Comparison of ENCODE assay signal across 36 mouse cellular contexts in the genomic region with DNA sequence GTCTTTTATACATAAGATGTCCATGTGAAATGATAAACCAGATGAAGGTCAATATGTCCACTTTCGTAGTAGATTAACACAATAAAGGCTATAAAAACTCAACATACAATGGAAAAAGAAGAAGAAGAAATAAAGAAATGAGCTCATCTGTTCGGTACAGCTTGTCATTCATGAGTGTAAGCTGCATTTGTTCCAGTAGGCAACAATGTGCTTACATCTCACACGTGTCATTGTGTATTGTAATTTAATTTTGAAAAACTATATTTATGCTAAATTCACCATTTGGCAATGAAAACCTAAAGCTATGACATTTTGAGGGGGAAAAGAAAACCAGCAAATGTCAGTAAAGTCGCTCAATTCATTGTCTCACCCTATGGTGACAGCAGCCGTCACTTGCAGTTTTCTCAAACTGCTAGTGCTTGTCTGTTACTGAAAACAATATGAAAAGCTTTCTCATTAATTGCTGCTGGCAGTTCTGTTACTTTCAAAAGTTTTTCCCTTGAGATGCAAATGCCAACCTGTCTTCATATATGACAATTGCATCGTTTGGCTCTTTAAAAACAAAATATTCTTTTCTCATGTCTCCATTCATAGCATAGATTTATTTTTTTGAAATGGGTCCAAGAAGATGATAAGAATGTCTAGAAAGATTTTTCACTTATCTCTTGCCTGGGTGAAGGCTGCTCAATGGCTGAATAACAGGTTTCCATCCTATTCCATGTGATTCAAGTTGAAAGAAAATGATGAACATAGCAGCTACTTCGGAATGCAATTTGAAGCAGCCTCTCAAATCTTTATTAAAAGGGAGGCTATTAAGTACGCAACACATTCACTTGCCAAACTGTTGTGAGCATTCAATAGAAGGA. TPM values are rescaled to one million over a fixed set of nuclear protein-coding genes. Genes with fewer than 3 reads are reported as not detected.
"Had no signal": no experiment of that assay in that cellular context is flagged by ENCODE, and none has a peak within 500 bp of the region (broad histone marks: within the 10 kb centered on the region; RNA-seq: fewer than 3 reads in every experiment).

No protein-coding gene starts in this region.

- DNase-seq: heart, postnatal 10 days; heart, postnatal 14 days; heart, postnatal 36 days; heart, postnatal 4 days; kidney, adult 11 months; kidney, adult 18-20 months; kidney, adult 2 months; kidney, adult 8-10 months; kidney, adult 9 months; kidney, postnatal 10 days; kidney, postnatal 14 days; kidney, postnatal 25 days; kidney, postnatal 36 days; kidney, postnatal 4 days; layer of hippocampus, adult 9-11 months; layer of hippocampus, postnatal 36 days had no signal

- H3K36me3 ChIP-seq: heart, embryonic 12.5 days; heart, embryonic 13.5 days; heart, embryonic 15.5 days; hindbrain, embryonic 10.5 days; hindbrain, embryonic 12.5 days; hindbrain, embryonic 13.5 days; hindbrain, embryonic 15.5 days; intestine, embryonic 15.5 days; kidney, embryonic 15.5 days had no signal

- H3K4me3 ChIP-seq: heart, embryonic 12.5 days; heart, embryonic 13.5 days; heart, embryonic 15.5 days; hindbrain, embryonic 10.5 days; hindbrain, embryonic 12.5 days; hindbrain, embryonic 13.5 days; hindbrain, embryonic 15.5 days; intestine, embryonic 15.5 days; kidney, embryonic 15.5 days; layer of hippocampus, adult 2 months; left cerebral cortex, adult 2 months had no signal

- H3K4me1 ChIP-seq: heart, embryonic 12.5 days; heart, embryonic 13.5 days; heart, embryonic 15.5 days; hindbrain, embryonic 10.5 days; hindbrain, embryonic 12.5 days; hindbrain, embryonic 13.5 days; hindbrain, embryonic 15.5 days; intestine, embryonic 15.5 days; kidney, embryonic 15.5 days had no signal

- H3K9ac ChIP-seq: heart, embryonic 12.5 days; heart, embryonic 13.5 days; heart, embryonic 15.5 days; hindbrain, embryonic 12.5 days; hindbrain, embryonic 13.5 days; hindbrain, embryonic 14.5 days; hindbrain, embryonic 15.5 days; intestine, embryonic 15.5 days; kidney, embryonic 15.5 days had no signal

- H3K9me3 ChIP-seq: heart, embryonic 12.5 days; heart, embryonic 15.5 days; hindbrain, embryonic 12.5 days; hindbrain, embryonic 15.5 days; intestine, embryonic 15.5 days; kidney, embryonic 15.5 days had no signal

- H3K27me3 ChIP-seq: heart, embryonic 12.5 days; heart, embryonic 13.5 days; heart, embryonic 15.5 days; hindbrain, embryonic 12.5 days; hindbrain, embryonic 13.5 days; hindbrain, embryonic 15.5 days; intestine, embryonic 15.5 days; kidney, embryonic 15.5 days had no signal

- ATAC-seq: hindbrain, embryonic 16.5 days; hindbrain, postnatal 0 days; inflammation-experienced regulatory T-cells, adult 6 months; intestine, embryonic 15.5 days; intestine, embryonic 16.5 days; intestine, postnatal 0 days had no signal

- H3K4me2 ChIP-seq: heart, embryonic 11.5 days; heart, embryonic 12.5 days; heart, embryonic 13.5 days; heart, embryonic 15.5 days; hindbrain, embryonic 12.5 days; hindbrain, embryonic 13.5 days; hindbrain, embryonic 14.5 days; hindbrain, embryonic 15.5 days; intestine, embryonic 15.5 days; kidney, embryonic 15.5 days had no signal

- H3K27ac ChIP-seq: heart, embryonic 13.5 days; heart, embryonic 15.5 days; hindbrain, embryonic 10.5 days; hindbrain, embryonic 12.5 days; hindbrain, embryonic 13.5 days; hindbrain, embryonic 14.5 days; hindbrain, embryonic 15.5 days; hindbrain, postnatal 0 days; intestine, embryonic 15.5 days; kidney, embryonic 15.5 days; kidney, postnatal 0 days; layer of hippocampus, adult 2 months; left cerebral cortex, adult 2 months had no signal

RNA-seq across cellular contexts. Expression of a gene that starts 10.4 kb away (rescaled TPM):
- total RNA-seq: hematopoietic stem cell, adult 5-6 weeks had no signal
- polyA plus RNA-seq: inflammation-experienced regulatory T-cells, adult 6 months had no signal
